Mouse (Mus musculus) kidney, embryonic 16.5 days (tissue): ENCODE measurements around the gene Ccser1. TPM values are rescaled to one million over a fixed set of nuclear protein-coding genes. Genes with fewer than 3 reads are reported as not detected.
A peak's percentile ranks its signal among the peaks of the same experiment; 100 is the strongest.

Source experiments
- ATAC-seq: fragments of 200-750 bp; cut with Nextera tagmentation; 2 replicates; pipeline ENCODE4 v1.8.0; 2017; ENCODE audit warnings: moderate TSS enrichment; ENCODE audit not compliant: low FRiP score, low TSS enrichment
- H3K27ac ChIP-seq: fragments of 300-500 bp; sonication (generic); 2 replicates; pipeline ENCODE4 v1.5.1; 2014; ENCODE audit warnings: low read length
- H3K27me3 ChIP-seq: fragments of 300-500 bp; sonication (generic); 2 replicates; pipeline ENCODE4 v1.6.1; 2014; ENCODE audit warnings: low read length, control low read depth, mixed read lengths; ENCODE audit not compliant: insufficient read depth
- H3K36me3 ChIP-seq: fragments of 300-500 bp; sonication (generic); 2 replicates; pipeline ENCODE4 v1.6.1; 2014; ENCODE audit warnings: low read length, control low read depth, mixed read lengths; ENCODE audit not compliant: insufficient read depth
- H3K4me1 ChIP-seq: fragments of 300-500 bp; sonication (generic); 2 replicates; pipeline ENCODE4 v1.6.1; 2014; ENCODE audit warnings: low read length, control low read depth, mixed read lengths; ENCODE audit not compliant: insufficient read depth
- H3K4me2 ChIP-seq: fragments of 300-500 bp; sonication (generic); replicated peaks from 2 replicates; pipeline ENCODE4 v1.6.1; 2014; ENCODE audit warnings: low read depth, low read length
- H3K4me3 ChIP-seq: fragments of 300-500 bp; sonication (generic); 2 replicates; pipeline ENCODE4 v1.5.1; 2014; ENCODE audit warnings: mild to moderate bottlenecking, low read length
- H3K9ac ChIP-seq: fragments of 300-500 bp; sonication (generic); replicated peaks from 2 replicates; pipeline ENCODE4 v1.6.1; 2014; ENCODE audit warnings: low read length
- H3K9me3 ChIP-seq: fragments of 300-500 bp; sonication (generic); 2 replicates; pipeline ENCODE4 v1.6.1; 2016; ENCODE audit warnings: low read length, control low read depth
- WGBS: fragments of 180-500 bp; shearing (Covaris S2); extraction: QIAGEN DNeasy Blood & Tissue Kit; methylation state at CpG from one replicate; pipeline ENCODE4 v1.1.7; 2014; 5-methylcytosine and 5-hydroxymethylcytosine counted together
- polyA plus RNA-seq: library from polyadenylated mRNA; unstranded; fragments of >200 nt; fragmentation: Nextera tagmentation; extraction: Ambion mirVana; gene quantifications from 2 replicates; pipeline ENCODE4 v1.2.1, GENCODE M21; 2015

Ccser1 gene
- polyA plus RNA-seq, 1 experiment from 2014 or later = 17.4 TPM

GRCm38 (mm10) chr6:61382526-61382925 is 202.4 kb downstream of the Ccser1 start:
- H3K4me3 ChIP-seq = no peak overlapping the region
- no peak overlapping the region for H3K9ac ChIP-seq
- H3K4me2 ChIP-seq = no peak overlapping the region
- no peaks in the 10 kb centered on the region for H3K9me3 ChIP-seq
- 22% methylated on average over 3 of the region's 3 CpGs for WGBS
- no peaks in the 10 kb centered on the region for H3K36me3 ChIP-seq
- ATAC-seq = no peak
- no peaks in the 10 kb centered on the region for H3K27me3 ChIP-seq
- no peak overlapping the region for H3K27ac ChIP-seq
- no peaks in the 10 kb centered on the region for H3K4me1 ChIP-seq

- no peaks in the 10 kb centered on the region for H3K9me3 ChIP-seq
- H3K4me2 ChIP-seq = no peak overlapping the region
- H3K27ac ChIP-seq = no peak overlapping the region
- no peaks in the 10 kb centered on the region for H3K27me3 ChIP-seq
- H3K36me3 ChIP-seq = no peaks in the 10 kb centered on the region
- H3K4me1 ChIP-seq = no peaks in the 10 kb centered on the region
- H3K4me3 ChIP-seq = no peak overlapping the region
- WGBS = 50% methylated on average over 3 of the region's 3 CpGs
- ATAC-seq = no peak
- H3K9ac ChIP-seq = no peak overlapping the region
Measured at GRCm38 (mm10) chr6:61382991-61383390, 202.9 kb downstream of the Ccser1 start.

GRCm38 (mm10) chr6:61387046-61387445 is 206.9 kb downstream of the Ccser1 start:
- H3K9me3 ChIP-seq = no peaks in the 10 kb centered on the region
- no peaks in the 10 kb centered on the region for H3K36me3 ChIP-seq
- H3K9ac ChIP-seq = no peak overlapping the region
- H3K4me3 ChIP-seq = no peak overlapping the region
- no peak overlapping the region for H3K4me2 ChIP-seq
- 83% methylated on average over 1 of the region's 1 CpGs for WGBS
- H3K27ac ChIP-seq = no peak overlapping the region
- H3K27me3 ChIP-seq = no peaks in the 10 kb centered on the region
- no peaks in the 10 kb centered on the region for H3K4me1 ChIP-seq
- no peak for ATAC-seq

- no peak overlapping the region for H3K4me2 ChIP-seq
- H3K9ac ChIP-seq = no peak overlapping the region
- H3K36me3 ChIP-seq = no peaks in the 10 kb centered on the region
- 82% methylated on average over 2 of the region's 2 CpGs for WGBS
- no peak overlapping the region for H3K4me3 ChIP-seq
- H3K27me3 ChIP-seq = no peaks in the 10 kb centered on the region
- no peak for ATAC-seq
- peaks cover 17% of the 10 kb centered on the region for H3K4me1 ChIP-seq
- no peak overlapping the region for H3K27ac ChIP-seq
- H3K9me3 ChIP-seq = no peaks in the 10 kb centered on the region
Measured at GRCm38 (mm10) chr6:61427490-61427889, 247.4 kb downstream of the Ccser1 start.

- Histone ChIP-seq H3K4me3 (no peak overlapping the region), H3K4me1 (peaks cover 17% of the 10 kb centered on the region), H3K9ac (no peak overlapping the region), H3K27me3 (no peaks in the 10 kb centered on the region), H3K27ac (peak overlapping the region; percentile 56), H3K9me3 (no peaks in the 10 kb centered on the region), H3K36me3 (no peaks in the 10 kb centered on the region), H3K4me2 (no peak overlapping the region)
- peak; percentile 69; the same call in 1 of the 2 replicates for ATAC-seq
- 32% methylated on average over 5 of the region's 5 CpGs for WGBS
Measured at GRCm38 (mm10) chr6:61430881-61431725, 251.0 kb downstream of the Ccser1 start.

GRCm38 (mm10) chr6:61431726-61431984 is 251.5 kb downstream of the Ccser1 start:
- Histone ChIP-seq H3K36me3 (no peaks in the 10 kb centered on the region), H3K4me2 (no peak overlapping the region), H3K9ac (no peak overlapping the region), H3K4me1 (peaks cover 17% of the 10 kb centered on the region), H3K27me3 (no peaks in the 10 kb centered on the region), H3K9me3 (no peaks in the 10 kb centered on the region), H3K27ac (peak overlapping the region; percentile 56), H3K4me3 (no peak overlapping the region)
- 0 out of 2 replicates have a peak, but pooled peaks have one; percentile 54 for ATAC-seq
- WGBS = 79% methylated on average over 2 of the region's 2 CpGs

GRCm38 (mm10) chr6:61432167-61432566 is 252.0 kb downstream of the Ccser1 start:
- WGBS = 51% methylated on average over 3 of the region's 3 CpGs
- Histone ChIP-seq H3K27me3 (no peaks in the 10 kb centered on the region), H3K27ac (peak overlapping the region; percentile 56; the same call in 1 of the 2 replicates), H3K9me3 (no peaks in the 10 kb centered on the region), H3K4me3 (no peak overlapping the region), H3K4me2 (no peak overlapping the region), H3K4me1 (peaks cover 17% of the 10 kb centered on the region), H3K9ac (no peak overlapping the region), H3K36me3 (no peaks in the 10 kb centered on the region)
- peak; percentile 58; the same call in 1 of the 2 replicates for ATAC-seq

GRCm38 (mm10) chr6:61432703-61433102 is 252.6 kb downstream of the Ccser1 start:
- ATAC-seq = no peak
- WGBS = 44% methylated on average over 3 of the region's 3 CpGs
- Histone ChIP-seq H3K36me3 (no peaks in the 10 kb centered on the region), H3K4me1 (peaks cover 17% of the 10 kb centered on the region), H3K4me3 (no peak overlapping the region), H3K27ac (no peak overlapping the region), H3K27me3 (no peaks in the 10 kb centered on the region), H3K9ac (no peak overlapping the region), H3K9me3 (no peaks in the 10 kb centered on the region), H3K4me2 (no peak overlapping the region)

- H3K36me3 ChIP-seq = no peaks in the 10 kb centered on the region
- no peaks in the 10 kb centered on the region for H3K4me1 ChIP-seq
- H3K27me3 ChIP-seq = no peaks in the 10 kb centered on the region
- H3K9me3 ChIP-seq = no peaks in the 10 kb centered on the region
- no peak overlapping the region for H3K27ac ChIP-seq
- no peak overlapping the region for H3K9ac ChIP-seq
- H3K4me2 ChIP-seq = no peak overlapping the region
- H3K4me3 ChIP-seq = no peak overlapping the region
- no peak for ATAC-seq
Measured at GRCm38 (mm10) chr6:61438165-61438564, 258.0 kb downstream of the Ccser1 start.

- H3K36me3 ChIP-seq = no peaks in the 10 kb centered on the region
- 88% methylated on average over 2 of the region's 2 CpGs for WGBS
- no peaks in the 10 kb centered on the region for H3K27me3 ChIP-seq
- H3K9ac ChIP-seq = no peak overlapping the region
- no peak overlapping the region for H3K27ac ChIP-seq
- no peaks in the 10 kb centered on the region for H3K4me1 ChIP-seq
- ATAC-seq = no peak
- no peak overlapping the region for H3K4me3 ChIP-seq
- no peaks in the 10 kb centered on the region for H3K9me3 ChIP-seq
- H3K4me2 ChIP-seq = no peak overlapping the region
Measured at GRCm38 (mm10) chr6:61471371-61472152, 291.4 kb downstream of the Ccser1 start.
